Mouse (Mus musculus): Measurements from ENCODE around the gene Clmp. TPM values are rescaled to one million over a fixed set of nuclear protein-coding genes. Genes with fewer than 3 reads are reported as not detected.
"Not testable (repeated sequence)": the region's sequence is repeated elsewhere in the genome, so short reads cannot be mapped to it uniquely, and the experiment has no call there.

The Clmp gene
- polyA plus RNA-seq, 1 experiment: 19.6 TPM

DNA sequence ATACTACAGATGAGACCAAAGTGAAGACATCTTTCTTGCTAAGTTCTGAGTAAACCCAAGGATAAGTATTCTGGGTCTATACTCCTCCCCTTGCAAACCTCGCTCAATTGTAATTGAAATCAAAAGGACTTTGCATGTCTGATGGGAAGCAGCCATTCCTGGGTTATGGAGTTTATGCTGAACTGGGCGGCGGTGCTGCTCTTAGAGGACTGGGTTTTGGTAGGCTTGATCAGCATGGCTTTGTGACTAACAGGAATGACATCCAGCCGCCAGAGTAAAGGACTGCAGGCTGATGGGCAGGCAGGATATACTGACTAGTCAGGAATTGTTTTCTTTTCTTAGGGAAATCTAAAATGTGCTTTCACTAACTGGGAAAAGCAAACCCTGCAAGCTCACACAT lies 82.2 kb downstream of the Clmp start:
- no peak for DNase-seq (ENCODE audit: extremely low spot score in 1 of 2, low spot score in 1 of 2)

DNA sequence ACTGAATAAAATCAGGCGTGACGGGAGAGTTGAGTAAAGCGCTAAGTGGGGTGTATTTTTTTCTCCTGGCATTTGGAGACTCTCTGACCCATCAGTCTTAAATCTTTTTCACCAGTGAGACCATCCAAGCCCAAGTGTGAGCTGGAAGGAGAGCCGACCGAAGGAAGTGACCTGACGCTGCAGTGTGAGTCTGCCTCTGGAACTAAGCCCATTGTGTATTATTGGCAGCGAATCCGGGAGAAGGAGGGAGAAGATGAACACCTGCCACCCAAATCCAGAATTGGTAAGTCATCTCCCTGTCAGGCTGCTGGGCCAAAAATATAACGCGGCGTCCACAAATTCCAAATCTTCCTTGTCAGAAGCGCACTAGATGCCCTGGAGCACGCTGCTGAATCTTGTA lies 86.5 kb downstream of the Clmp start:
- peak in 1 of 2 experiments; percentile 39 for DNase-seq (ENCODE audit: extremely low spot score in 1 of 2, low spot score in 1 of 2)

- not testable (repeated sequence) for DNase-seq (ENCODE audit: extremely low spot score in 1 of 2, low spot score in 1 of 2)
These were observed 87.4 kb downstream of the Clmp start for GRCm38 (mm10) chr9:40773142-40773541.

- DNase-seq (ENCODE audit: extremely low spot score in 1 of 2, low spot score in 1 of 2): no peak
These were observed 88.1 kb downstream of the Clmp start for GRCm38 (mm10) chr9:40773869-40774268.

GRCm38 (mm10) chr9:40776044-40776443 lies 90.3 kb downstream of the Clmp start:
- DNase-seq (ENCODE audit: extremely low spot score in 1 of 2, low spot score in 1 of 2): no peak

DNA sequence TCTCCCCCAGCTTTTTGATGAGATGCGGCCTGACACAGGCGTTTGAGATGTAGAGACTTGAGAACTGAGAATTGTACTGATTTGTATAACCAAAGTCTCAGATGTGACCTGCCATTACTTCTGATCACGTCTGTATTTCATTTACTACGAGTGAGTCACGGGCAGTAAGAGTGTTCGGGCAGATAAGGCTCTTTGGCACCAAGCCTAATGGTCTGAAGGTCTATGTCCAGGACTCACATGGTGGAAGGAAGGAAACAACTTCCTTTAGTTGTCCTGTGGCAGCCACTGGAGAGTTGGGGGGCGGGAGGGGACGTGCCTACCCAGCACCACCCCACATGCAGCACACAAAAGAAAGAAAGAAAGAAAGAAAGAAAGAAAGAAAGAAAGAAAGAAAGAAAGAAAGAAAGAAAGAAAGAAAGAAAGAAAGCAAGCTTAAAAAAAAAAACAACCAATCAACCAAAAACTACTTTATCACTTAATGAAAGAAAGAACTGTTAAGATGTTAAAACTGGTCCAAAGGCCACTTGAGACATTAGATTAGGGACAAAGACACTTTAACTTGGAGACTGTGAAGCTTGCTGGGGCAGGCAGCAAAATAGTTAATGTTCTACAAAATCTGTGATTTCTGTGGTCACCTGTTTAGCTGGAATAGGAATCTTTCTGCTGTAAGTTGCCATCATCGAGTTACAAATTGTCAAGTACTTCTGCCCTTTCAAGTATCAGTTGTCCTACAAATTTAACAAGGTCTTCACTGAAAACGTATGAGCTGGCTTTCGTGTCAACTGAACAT lies 90.9 kb downstream of the Clmp start:
- no peak for DNase-seq (ENCODE audit: extremely low spot score in 1 of 2, low spot score in 1 of 2)

DNA sequence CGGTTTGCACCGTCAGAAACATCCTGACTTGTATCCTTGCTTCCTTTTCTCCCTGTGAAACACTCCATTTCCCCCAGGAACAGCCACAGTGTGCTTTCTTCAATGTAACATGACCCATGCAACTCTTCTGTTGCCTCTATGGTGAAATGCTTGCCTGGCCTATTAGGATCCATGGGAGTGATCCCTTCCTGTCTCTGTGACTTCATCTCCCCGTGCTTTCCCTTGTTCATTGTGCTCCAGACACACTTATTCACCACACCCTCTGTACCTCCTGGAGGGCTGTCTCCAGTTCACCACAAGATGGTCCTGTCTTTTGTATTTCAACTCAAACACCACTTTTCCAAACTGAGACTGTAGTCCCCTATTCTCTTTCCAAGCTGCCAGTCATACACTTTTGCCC lies 94.3 kb downstream of the Clmp start:
- DNase-seq (ENCODE audit: extremely low spot score in 1 of 2, low spot score in 1 of 2): no peak

DNA sequence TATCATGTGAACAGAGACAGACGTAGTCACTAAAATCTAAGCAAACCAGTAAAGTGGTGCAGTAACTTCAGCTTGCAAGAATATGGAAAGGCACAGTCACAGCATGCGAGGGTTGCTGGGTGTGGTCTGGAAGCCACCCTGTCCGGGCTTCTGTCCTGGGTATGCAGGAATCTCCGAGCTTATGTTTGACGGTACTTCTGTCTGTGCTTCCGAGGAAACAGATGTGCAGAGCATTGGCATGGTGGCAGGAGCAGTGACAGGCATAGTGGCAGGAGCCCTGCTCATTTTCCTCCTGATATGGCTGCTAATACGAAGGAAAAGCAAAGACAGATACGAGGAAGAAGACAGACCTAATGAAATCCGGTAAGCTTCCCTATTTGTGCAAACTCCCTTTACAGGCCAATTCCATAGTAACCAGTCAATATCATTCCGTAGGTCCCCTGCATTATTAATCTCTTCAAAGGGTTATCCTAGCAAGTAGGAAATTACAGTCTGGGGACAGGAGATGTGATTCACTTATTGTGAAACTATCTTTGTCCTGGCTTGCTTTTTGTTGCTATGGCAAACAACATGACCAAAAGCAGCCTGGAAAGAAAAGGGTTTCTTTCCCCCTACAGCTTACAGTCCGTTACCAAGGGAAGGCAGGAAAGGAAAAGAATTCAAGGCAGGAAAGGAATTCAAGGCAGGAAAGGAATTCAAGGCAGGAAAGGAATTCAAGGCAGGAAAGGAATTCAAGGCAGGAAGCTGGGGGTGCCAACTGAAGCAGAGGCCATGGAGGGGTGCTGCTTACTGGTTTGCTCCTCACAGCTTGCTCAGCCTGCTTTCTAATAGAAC lies 95.3 kb downstream of the Clmp start:
- no peak for DNase-seq (ENCODE audit: extremely low spot score in 1 of 2, low spot score in 1 of 2)

- no peak for DNase-seq (ENCODE audit: extremely low spot score in 1 of 2, low spot score in 1 of 2)
These were observed 96.2 kb downstream of the Clmp start for GRCm38 (mm10) chr9:40781726-40782581.

DNA sequence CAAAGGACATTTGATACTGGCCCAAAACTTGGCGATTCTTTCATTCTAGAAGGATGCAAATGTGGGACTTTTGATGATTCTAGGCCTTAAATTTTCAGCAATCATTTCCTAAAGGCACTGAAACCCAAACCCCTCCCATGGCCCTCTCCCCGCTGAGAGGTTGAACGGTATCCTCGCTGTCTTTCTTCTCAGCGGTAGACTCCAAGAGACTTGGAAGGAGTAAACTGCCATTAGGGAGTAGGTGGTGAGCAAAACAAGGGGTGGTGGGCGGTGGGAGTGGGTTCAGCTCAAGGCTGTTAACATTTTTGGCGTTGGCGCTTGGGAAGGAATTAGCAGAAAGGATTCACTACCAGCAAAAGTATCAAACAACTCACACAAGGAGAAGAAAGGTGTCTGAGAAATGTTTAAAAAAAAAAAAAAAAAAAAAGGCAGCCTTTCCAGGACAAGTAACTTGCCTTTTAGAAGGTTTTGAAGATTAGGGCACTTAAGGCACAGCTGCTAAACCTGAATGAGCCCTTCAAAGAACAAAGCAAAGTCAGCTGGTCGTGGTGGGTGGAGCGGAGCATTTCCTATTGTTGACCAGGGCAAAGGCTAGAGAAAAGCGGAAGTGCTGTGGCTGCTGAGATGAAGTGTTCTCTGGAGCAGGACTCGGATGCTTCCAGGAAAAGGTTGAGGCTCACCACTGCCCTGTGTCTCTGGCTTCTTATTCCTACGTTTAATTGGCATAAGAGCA lies 98.0 kb downstream of the Clmp start:
- DNase-seq (ENCODE audit: extremely low spot score in 1 of 2, low spot score in 1 of 2): no peak

DNA sequence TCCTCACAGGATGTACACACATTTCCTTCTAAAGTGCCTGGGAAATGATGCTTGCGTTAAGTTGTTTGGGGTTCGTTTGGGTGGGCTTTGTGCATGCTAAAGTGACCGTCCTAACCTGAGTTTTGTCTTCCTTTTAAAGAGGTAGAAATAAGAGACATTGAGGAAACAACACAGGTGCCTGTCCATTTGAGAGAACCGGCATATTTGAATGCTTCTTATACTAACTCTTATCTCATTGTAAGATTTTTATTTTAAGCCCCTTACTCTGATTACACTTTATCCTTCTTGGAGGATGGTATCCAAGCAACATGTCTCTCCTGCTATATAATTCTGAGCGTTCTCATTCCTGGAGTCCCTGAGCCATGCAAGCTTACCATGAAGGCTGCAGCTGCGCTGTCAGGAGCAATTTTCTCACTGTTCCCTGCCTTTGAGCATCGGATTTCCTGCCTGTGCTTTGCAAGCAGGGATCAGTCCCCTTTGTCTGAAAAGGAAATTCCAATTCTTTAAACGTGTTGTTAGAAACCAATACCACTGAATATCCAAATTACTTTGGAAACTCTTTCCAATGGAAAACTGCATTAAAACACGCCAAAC lies 98.7 kb downstream of the Clmp start:
- no peak for DNase-seq (ENCODE audit: extremely low spot score in 1 of 2, low spot score in 1 of 2)

DNA sequence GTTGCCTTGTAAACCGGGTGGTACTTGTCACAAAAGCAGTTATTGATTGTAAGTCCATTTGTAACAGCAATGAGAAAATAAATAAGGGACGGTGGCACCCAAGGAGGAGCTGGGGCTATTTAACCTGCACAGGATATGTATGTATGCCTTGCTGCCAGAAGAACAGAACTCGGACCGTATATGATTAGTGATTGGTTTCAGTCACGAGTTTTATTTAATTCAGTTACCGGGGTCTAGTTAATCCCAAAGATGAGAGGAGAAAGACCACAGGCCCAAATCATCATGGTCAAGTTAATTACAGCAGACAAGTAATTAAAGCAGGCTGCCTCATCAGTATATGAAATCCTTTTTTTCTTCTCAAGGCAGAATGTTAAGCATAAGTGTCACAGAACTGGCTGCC lies 99.7 kb downstream of the Clmp start:
- no peak for DNase-seq (ENCODE audit: extremely low spot score in 1 of 2, low spot score in 1 of 2)

GRCm38 (mm10) chr9:40786820-40787219 lies 101.1 kb downstream of the Clmp start:
- not testable (repeated sequence) for DNase-seq (ENCODE audit: extremely low spot score in 1 of 2, low spot score in 1 of 2)

- no peak for DNase-seq (ENCODE audit: extremely low spot score in 1 of 2, low spot score in 1 of 2)
These were observed 106.3 kb downstream of the Clmp start for GRCm38 (mm10) chr9:40791864-40792633.

GRCm38 (mm10) chr9:40793581-40793980 lies 107.8 kb downstream of the Clmp start:
- DNase-seq (ENCODE audit: extremely low spot score in 1 of 2, low spot score in 1 of 2): no peak

GRCm38 (mm10) chr9:40794251-40794650 lies 108.5 kb downstream of the Clmp start:
- DNase-seq (ENCODE audit: extremely low spot score in 1 of 2, low spot score in 1 of 2): no peak

DNA sequence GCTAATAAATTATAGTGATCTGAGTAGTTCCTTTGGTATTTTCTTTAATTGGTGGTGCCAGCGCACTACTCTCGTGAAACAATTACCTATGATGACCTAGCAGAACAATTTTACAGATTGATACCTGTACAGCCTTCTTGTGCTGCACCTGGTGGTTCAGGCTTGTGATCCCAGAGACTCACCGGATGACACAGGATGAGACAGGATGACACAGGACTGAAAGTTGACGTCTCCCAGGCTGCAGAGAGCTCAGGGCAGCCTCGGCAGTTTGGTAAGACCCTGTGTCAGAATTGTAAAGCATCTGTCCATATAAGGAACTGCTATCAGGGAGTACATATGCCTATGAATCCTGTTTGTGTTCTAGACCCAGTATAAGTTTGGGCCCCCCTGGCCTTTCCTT lies 109.2 kb downstream of the Clmp start:
- DNase-seq (ENCODE audit: extremely low spot score in 1 of 2, low spot score in 1 of 2): no peak

GRCm38 (mm10) chr9:40795562-40795961 lies 109.8 kb downstream of the Clmp start:
- no peak for DNase-seq (ENCODE audit: extremely low spot score in 1 of 2, low spot score in 1 of 2)

DNA sequence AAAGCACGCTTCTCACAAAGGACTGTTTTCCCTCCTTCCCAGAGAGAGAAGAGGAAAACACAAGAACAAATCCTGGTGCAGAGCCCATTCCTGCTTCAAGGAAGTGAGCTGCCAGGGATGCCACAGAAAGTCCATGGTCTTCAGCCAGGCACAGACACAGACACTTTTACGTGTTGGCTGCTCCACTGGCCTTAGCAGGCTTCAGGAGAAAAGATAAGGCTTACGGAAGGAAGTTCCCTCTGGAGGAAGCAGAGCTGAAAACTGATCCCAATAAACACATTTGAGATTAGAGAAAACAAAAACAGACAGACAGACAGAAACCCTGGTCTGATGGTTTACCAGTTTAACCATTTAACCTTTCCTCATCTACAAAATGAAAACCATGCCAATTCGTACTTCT lies 110.3 kb downstream of the Clmp start:
- DNase-seq (ENCODE audit: extremely low spot score in 1 of 2, low spot score in 1 of 2): no peak

All from frontal cortex, adult 2 months (tissue).